Mouse (Mus musculus): ENCODE results near the gene Ddx5. TPM values are rescaled to one million over a fixed set of nuclear protein-coding genes. Genes with fewer than 3 reads are reported as not detected.
A peak's percentile ranks its signal among the peaks of the same experiment; 100 is the strongest.
"Not testable (repeated sequence)": the region's sequence is repeated elsewhere in the genome, so short reads cannot be mapped to it uniquely, and the experiment has no call there.

Ddx5 gene
- total and polyA plus RNA-seq, 2 experiments from 2014 or later, result 173 to 282 TPM

DNA sequence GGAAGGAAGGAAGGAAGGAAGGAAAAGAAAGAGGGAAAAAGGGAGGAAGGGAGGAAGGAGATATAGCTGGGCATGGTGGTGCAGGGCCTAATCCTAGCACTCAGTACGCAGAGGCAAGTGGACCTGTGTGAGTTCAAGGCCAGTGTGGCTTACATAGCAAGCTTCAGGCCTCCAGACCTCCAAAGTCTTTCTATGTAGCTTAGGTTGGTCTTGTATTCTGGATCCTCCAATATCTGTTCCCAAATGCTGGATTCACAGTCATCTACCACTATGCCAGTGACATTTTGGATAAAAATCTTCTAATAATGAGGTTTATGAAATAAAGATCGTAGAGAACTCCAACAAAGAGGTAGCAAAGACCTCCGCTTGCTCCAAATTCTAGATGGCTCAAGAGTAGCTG, 47.2 kb downstream of the Ddx5 start:
- TF ChIP-seq CTCF (IDR thresholded peaks at IDR 0.05; ENCODE audit: low read depth) (no peak), EP300 (IDR thresholded peaks at IDR 0.05; ENCODE audit: low read depth) (no peak)
- no peaks in the 10 kb centered on the region for H3K9me3 ChIP-seq (replicated peaks; ENCODE audit: control insufficient read depth, low read length)
- no peaks in the 10 kb centered on the region for H3K4me1 ChIP-seq (ENCODE audit: control insufficient read depth, insufficient read depth)
- DNase-seq (ENCODE audit: low spot score) (no peak), ATAC-seq (ENCODE audit: insufficient read depth, low read depth) (no peak)
- H3K27ac ChIP-seq (ENCODE audit: low read depth), result no peak overlapping the region
- no peaks in the 10 kb centered on the region for H3K27me3 ChIP-seq (ENCODE audit: control insufficient read depth, insufficient read depth, low read length)
- 90% methylated on average over 3 of the region's 3 CpGs for WGBS
- no peak overlapping the region for H3K4me3 ChIP-seq (ENCODE audit: low read depth, low read length)
- H3K4me2 ChIP-seq (ENCODE audit: low read depth, low read length), result no peak overlapping the region
- H3K9ac ChIP-seq (replicated peaks; ENCODE audit: low read depth, low read length), result no peak overlapping the region
- no peaks in the 10 kb centered on the region for H3K36me3 ChIP-seq (replicated peaks; ENCODE audit: control insufficient read depth, insufficient read depth, low read length)

DNA sequence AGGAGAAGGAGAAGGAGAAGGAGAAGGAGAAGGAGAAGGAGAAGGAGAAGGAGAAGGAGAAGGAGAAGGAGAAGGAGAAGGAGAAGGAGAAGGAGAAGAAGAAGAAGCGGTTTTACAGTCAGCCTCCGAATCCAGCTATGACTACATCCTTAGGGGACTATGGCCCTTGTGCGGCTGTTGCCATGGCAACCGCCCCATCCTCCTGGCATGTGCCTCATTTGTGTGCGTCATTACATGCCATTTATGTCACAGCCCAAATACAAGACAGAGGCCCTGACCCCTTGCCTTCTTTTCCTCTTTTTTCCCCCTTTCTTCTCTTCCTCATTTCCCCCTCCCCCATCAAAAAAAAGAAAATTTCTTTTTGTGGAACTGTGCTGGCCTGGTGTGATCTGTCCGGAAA, 47.8 kb downstream of the Ddx5 start:
- TF ChIP-seq CTCF (IDR thresholded peaks at IDR 0.05; ENCODE audit: low read depth), result no peak
- no peaks in the 10 kb centered on the region for H3K36me3 ChIP-seq (replicated peaks; ENCODE audit: control insufficient read depth, insufficient read depth, low read length)
- 72% methylated on average over 6 of the region's 6 CpGs for WGBS
- ATAC-seq (ENCODE audit: insufficient read depth, low read depth), result no peak
- no peak overlapping the region for H3K4me3 ChIP-seq (ENCODE audit: low read depth, low read length)
- H3K9ac ChIP-seq (replicated peaks; ENCODE audit: low read depth, low read length), result no peak overlapping the region
- H3K4me1 ChIP-seq (ENCODE audit: control insufficient read depth, insufficient read depth), result no peaks in the 10 kb centered on the region
- no peaks in the 10 kb centered on the region for H3K9me3 ChIP-seq (replicated peaks; ENCODE audit: control insufficient read depth, low read length)
- DNase-seq (ENCODE audit: low spot score), result no peak
- no peaks in the 10 kb centered on the region for H3K27me3 ChIP-seq (ENCODE audit: control insufficient read depth, insufficient read depth, low read length)
- H3K27ac ChIP-seq (ENCODE audit: low read depth), result no peak overlapping the region
- H3K4me2 ChIP-seq (ENCODE audit: low read depth, low read length), result no peak overlapping the region

DNA sequence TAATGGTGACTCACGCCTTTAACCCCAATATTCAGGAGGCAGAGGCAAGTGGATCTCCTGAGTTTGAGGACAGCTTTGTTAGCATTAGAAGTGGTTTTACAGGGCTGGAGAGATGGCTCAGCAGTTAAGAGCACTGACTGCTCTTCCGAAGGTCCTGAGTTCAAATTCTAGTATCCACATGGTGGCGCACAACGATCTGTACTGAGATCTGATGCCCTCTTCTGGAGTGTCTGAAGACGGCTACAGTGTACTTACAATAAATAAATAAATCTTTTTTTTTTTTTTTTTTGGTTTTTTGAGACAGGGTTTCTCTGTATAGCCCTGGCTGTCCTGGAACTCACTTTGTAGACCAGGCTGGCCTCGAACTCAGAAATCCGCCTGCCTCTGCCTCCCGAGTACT, 48.3 kb downstream of the Ddx5 start:
- H3K27me3 ChIP-seq (ENCODE audit: control insufficient read depth, insufficient read depth, low read length); H3K9me3 ChIP-seq (replicated peaks; ENCODE audit: control insufficient read depth, low read length); DNase-seq (ENCODE audit: low spot score); H3K4me3 ChIP-seq (ENCODE audit: low read depth, low read length); H3K9ac ChIP-seq (replicated peaks; ENCODE audit: low read depth, low read length); H3K4me1 ChIP-seq (ENCODE audit: control insufficient read depth, insufficient read depth); H3K36me3 ChIP-seq (replicated peaks; ENCODE audit: control insufficient read depth, insufficient read depth, low read length); ATAC-seq (ENCODE audit: insufficient read depth, low read depth); H3K27ac ChIP-seq (ENCODE audit: low read depth); H3K4me2 ChIP-seq (ENCODE audit: low read depth, low read length): not testable (repeated sequence)
- WGBS, result 93% methylated on average over 8 of the region's 8 CpGs

DNA sequence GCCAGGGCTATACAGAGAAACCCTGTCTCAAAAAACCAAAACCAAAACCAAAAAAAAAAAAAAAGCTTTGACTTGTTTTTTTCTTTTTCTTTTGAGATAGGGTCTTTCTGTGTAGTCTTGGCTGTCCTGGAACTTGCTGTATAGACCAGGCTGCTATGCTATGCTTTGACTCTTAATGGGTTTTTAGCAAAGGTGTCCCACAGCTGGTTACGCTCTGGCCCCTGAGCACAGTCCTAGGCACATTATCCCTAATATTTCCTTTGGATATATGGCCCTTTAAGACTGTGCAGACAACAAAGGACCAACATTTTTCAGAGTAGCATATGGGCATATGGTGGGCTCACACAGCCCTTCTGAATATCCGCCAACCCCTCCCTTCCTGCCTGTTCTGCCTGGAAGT, 49.9 kb downstream of the Ddx5 start:
- no peaks in the 10 kb centered on the region for H3K9me3 ChIP-seq (replicated peaks; ENCODE audit: control insufficient read depth, low read length)
- H3K4me2 ChIP-seq (ENCODE audit: low read depth, low read length), result no peak overlapping the region
- H3K27me3 ChIP-seq (ENCODE audit: control insufficient read depth, insufficient read depth, low read length), result no peaks in the 10 kb centered on the region
- H3K9ac ChIP-seq (replicated peaks; ENCODE audit: low read depth, low read length), result no peak overlapping the region
- DNase-seq (ENCODE audit: low spot score) (no peak), ATAC-seq (ENCODE audit: insufficient read depth, low read depth) (no peak)
- WGBS, result 87% methylated on average over 2 of the region's 2 CpGs
- no peaks in the 10 kb centered on the region for H3K36me3 ChIP-seq (replicated peaks; ENCODE audit: control insufficient read depth, insufficient read depth, low read length)
- no peak for TF ChIP-seq EP300 (IDR thresholded peaks at IDR 0.05; ENCODE audit: low read depth)
- TF ChIP-seq CTCF (IDR thresholded peaks at IDR 0.05; ENCODE audit: low read depth), result no peak
- H3K4me1 ChIP-seq (ENCODE audit: control insufficient read depth, insufficient read depth), result no peaks in the 10 kb centered on the region
- no peak overlapping the region for H3K4me3 ChIP-seq (ENCODE audit: low read depth, low read length)
- H3K27ac ChIP-seq (ENCODE audit: low read depth), result no peak overlapping the region

DNA sequence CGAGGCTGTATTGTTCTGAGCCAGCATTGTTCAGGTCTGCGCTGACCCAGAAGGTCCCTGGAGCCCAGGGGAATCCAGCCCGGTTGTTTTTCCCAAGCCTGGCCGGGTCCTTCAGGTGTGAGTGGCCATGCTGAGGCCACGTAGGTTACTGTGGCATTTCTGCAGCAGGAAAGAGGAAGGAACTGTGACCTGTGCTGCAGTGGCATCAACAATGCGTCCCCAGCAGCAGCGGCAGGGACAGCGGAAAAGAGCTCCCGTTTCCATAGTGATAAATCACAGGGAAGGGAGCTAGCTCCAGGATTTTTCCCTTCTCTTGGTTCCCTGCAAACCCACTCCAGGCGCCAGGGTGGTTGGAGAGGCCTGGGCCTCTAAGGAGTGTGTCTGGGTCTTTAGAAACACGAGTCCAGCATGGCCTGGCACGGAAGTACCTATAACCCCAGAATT, 51.8 kb downstream of the Ddx5 start:
- no peak overlapping the region for H3K4me2 ChIP-seq (ENCODE audit: low read depth, low read length)
- H3K36me3 ChIP-seq (replicated peaks; ENCODE audit: control insufficient read depth, insufficient read depth, low read length), result no peaks in the 10 kb centered on the region
- no peaks in the 10 kb centered on the region for H3K4me1 ChIP-seq (ENCODE audit: control insufficient read depth, insufficient read depth)
- no peaks in the 10 kb centered on the region for H3K9me3 ChIP-seq (replicated peaks; ENCODE audit: control insufficient read depth, low read length)
- H3K27me3 ChIP-seq (ENCODE audit: control insufficient read depth, insufficient read depth, low read length), result no peaks in the 10 kb centered on the region
- peak overlapping the region; percentile 75 for H3K27ac ChIP-seq (ENCODE audit: low read depth)
- ATAC-seq (ENCODE audit: insufficient read depth, low read depth) (peak; percentile 63), DNase-seq (ENCODE audit: low spot score) (peak; percentile 52)
- H3K4me3 ChIP-seq (ENCODE audit: low read depth, low read length), result no peak overlapping the region
- TF ChIP-seq CTCF (IDR thresholded peaks at IDR 0.05; ENCODE audit: low read depth) (no peak), EP300 (IDR thresholded peaks at IDR 0.05; ENCODE audit: low read depth) (no peak)
- H3K9ac ChIP-seq (replicated peaks; ENCODE audit: low read depth, low read length), result no peak overlapping the region
- 48% methylated on average over 12 of the region's 12 CpGs for WGBS

DNA sequence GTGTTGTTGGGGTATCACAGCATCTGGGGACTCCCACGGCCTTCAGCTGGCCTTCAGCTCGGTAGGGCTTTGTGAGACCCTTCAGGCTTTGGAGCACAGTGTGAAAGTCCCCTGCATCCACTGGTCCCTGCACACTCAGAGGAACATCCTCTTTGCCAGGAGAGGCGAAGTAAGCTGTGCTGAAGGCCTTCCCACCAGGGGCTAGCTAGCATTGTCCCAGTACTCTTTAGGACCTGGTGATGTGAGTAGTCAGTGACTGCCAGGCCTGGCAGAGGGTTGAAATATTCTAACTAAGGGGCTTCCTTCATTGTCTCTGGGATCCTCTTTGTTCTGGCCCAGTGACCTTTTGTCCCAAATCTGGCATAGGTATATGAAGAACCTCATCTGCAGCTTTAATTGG, 52.4 kb downstream of the Ddx5 start:
- Histone ChIP-seq H3K4me2 (ENCODE audit: low read depth, low read length) (no peak overlapping the region), H3K27ac (ENCODE audit: low read depth) (peak overlapping the region; percentile 75), H3K27me3 (ENCODE audit: control insufficient read depth, insufficient read depth, low read length) (no peaks in the 10 kb centered on the region), H3K4me1 (ENCODE audit: control insufficient read depth, insufficient read depth) (0 out of 2 replicates have a peak, but pooled peaks cover under 1% of the 10 kb centered on the region), H3K36me3 (replicated peaks; ENCODE audit: control insufficient read depth, insufficient read depth, low read length) (no peaks in the 10 kb centered on the region), H3K9ac (replicated peaks; ENCODE audit: low read depth, low read length) (no peak overlapping the region), H3K4me3 (ENCODE audit: low read depth, low read length) (no peak overlapping the region), H3K9me3 (replicated peaks; ENCODE audit: control insufficient read depth, low read length) (no peaks in the 10 kb centered on the region)
- ATAC-seq (ENCODE audit: insufficient read depth, low read depth) (peak; percentile 41; the same call in 1 of the 2 replicates), DNase-seq (ENCODE audit: low spot score) (no peak)
- no peak for TF ChIP-seq CTCF (IDR thresholded peaks at IDR 0.05; ENCODE audit: low read depth)
- TF ChIP-seq EP300 (IDR thresholded peaks at IDR 0.05; ENCODE audit: low read depth), result no peak
- WGBS, result 66% methylated on average over 3 of the region's 3 CpGs

Measured in heart, postnatal 0 days (tissue).